Mouse (Mus musculus) right cerebral cortex, postnatal 36 days (tissue): Measurements from ENCODE around the gene Cacng7.

Experiments
- DNase-seq, 2 experiments: peaks; one replicate each; pipeline ENCODE4 v3.0.0; 2022; ENCODE audit warnings: low spot score in 2 of 2, mixed read lengths in 1 of 2

Cacng7 gene

DNA sequence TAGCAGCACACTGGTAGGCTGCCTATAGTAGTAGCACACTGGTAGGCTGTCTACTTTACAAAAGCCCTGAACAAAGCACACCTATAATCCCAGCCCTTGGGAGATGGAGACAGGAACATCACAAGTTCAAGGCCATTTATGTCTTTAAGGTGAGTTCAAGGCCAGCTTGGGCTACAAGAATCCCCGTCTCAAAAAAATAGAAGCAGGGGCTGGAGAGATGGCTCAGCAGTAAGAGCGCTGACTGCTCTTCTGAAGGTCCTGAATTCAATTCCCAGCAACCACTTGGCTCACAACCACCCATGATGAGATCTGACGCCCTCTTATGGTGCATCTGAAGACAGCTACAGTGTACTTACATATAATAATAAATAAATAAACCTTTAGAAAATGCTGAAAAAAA lies 12.5 kb downstream of the Cacng7 start:
- DNase-seq, result no peak

DNA sequence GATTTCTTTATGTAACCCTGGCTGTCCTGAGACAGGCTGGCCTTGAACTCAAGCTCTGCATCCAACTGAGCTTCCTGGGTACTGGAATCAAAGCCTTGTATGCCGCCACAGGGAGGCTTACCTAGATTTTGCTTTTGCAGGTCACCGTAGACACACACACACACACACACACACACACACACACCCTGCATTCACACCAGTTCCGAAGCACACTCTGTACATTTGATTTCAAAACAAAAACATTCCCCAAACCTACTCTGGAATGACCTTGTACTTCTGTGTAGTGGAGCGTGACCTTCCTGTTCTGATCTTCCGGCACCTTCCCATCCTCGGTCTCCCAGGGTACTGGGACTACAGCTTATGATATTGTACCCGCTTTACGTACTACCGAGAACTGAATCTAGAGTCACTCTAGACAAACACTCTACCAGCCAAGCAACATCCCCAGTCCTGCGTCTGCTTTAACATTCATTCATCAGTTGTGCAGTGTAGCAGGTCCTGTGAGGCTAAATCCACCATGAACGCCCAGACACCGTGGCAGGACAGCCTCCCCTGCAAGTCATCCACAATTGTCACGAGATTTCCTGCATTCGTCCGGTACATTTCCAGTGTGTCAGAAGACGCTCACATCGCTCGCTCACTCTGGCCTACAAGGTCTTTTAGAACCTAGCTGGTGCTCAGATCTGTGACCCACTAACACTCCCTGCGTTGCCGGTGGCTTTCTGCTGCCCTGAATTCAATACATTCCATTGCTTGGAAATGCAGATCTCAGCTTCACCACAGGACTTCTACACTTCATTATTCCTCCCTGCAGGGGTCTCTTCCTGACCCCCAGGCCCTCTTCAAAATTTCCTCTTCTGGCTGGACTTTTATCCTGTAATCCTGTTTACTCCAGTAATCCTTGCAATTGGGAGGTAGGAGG lies 14.9 kb downstream of the Cacng7 start:
- DNase-seq, result no peak

DNA sequence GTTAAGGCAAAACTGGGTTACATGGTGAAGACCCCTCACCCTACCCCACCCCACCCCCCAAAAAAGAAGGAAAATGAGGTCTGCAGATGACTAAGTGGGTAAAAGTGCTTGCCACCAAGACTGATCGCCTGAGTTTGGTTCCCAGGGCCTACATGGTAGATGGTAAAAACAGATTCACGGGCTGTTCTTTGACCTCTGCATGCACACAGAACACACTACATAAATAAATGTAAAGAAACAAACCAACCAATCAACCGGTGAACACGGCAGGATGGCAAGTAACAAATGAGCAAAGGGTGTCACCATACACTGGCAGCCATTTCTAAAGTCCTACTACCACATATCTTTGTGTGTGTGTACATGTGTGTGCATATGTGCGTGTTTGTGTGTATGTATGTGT lies 15.6 kb downstream of the Cacng7 start:
- DNase-seq, result no peak

DNA sequence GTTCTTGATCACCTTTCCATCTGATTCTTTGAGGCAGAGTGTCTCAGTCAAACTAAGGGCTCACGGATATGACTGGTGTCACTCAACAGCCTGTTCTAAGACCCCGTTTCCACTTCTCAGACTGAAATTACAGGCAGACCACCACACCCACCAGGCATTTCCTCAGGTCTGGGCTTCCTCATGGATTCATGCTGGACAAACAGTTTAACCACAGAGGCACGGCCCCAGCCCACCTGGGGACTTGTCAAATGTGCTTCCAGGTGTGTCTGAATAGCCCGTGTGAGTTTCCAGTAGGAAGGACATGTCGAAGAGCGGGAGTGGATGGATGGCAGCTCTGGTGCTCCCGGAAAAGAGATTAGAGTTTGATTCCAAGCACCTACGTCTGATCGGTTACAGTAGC lies 17.0 kb downstream of the Cacng7 start:
- no peak for DNase-seq

DNA sequence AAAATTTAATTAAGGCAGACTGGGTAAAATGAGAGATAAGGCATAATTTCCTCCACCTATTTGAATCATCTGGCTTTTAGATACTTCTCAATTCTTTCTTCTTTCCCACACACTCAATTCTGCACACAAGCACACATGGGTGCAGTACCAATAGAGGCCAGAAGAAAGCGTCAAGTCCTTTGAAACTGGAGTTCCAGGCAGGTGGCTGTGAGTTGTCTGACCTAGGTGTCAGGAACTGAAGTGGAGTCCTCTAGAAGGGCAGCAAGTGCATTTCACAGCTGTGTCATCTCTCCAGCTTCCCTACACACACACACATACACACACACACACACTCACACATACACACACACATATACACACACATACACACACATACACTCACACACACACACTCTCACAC lies 18.8 kb downstream of the Cacng7 start:
- no peak for DNase-seq

DNA sequence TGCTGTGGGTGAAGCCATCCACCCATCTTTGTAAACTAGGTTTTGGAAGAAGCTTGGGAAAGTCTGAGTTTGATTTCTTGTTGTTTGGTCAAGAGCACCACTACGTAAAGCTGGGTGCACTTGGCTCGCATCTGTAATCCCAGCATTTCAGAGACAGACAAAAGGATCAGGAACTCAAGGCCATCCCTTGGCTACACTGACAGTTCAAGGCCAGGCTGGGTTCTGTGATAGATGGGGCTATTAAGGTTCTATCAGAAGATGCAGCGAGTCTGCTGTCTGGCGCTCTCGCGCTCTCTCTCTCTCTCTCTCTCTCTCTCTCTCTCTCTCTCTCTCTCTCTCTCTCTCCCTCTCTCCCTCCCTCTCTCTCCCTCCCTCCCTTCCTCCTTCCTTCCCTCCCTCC lies 22.1 kb downstream of the Cacng7 start:
- no peak for DNase-seq

DNA sequence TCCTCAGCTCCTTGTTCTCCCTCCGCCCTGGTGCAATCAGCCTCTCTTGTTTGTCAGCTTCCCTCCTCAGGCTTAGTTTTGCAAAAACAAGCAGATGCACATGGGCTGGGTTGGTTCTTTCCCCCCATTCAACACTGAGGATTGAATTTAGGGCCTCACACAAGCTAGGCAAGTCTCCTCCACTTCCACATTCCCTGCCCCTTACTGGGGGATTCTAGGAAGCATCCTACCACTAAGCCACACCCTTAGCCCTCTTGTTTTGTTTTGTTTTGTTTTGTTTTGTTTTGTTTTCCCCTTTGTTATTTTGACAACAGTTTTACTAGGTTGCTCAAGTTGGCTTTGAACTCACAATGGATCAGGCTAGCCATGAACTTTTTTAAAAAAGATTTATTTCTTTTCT lies 27.9 kb downstream of the Cacng7 start:
- DNase-seq, result no peak

DNA sequence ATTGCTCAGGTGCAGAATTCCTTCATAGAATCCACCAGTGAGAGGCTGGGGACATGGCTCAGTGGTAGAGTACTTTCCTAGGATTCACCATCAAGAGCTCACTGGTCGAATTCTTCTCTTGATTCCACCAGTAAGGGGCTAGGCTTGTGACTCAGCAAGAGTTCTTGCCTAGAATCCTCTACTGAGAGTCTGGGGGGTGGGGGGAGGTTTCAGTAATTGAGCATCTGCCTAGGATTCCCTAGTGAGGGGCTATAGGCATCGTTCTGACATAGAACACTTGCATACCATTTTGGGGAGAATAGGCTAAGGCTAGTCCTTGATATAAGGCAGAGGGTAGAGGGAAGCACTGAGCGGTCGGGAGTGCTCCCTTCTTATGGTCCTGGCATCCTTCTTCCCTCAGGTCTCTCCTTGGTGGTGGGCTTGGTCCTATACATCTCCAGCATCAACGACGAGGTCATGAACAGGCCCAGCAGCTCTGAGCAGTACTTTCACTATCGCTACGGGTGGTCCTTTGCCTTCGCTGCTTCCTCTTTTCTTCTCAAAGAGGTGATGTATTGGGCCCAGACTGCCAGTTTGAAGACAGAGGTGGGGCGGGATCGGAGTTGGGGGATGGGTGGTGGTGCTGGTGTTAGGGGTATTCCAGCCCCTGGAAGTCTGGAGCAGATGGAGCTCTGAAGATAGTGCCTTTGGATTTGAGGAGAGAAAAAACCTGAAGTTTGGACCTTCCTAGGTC lies 33.0 kb downstream of the Cacng7 start:
- no peak for DNase-seq

DNA sequence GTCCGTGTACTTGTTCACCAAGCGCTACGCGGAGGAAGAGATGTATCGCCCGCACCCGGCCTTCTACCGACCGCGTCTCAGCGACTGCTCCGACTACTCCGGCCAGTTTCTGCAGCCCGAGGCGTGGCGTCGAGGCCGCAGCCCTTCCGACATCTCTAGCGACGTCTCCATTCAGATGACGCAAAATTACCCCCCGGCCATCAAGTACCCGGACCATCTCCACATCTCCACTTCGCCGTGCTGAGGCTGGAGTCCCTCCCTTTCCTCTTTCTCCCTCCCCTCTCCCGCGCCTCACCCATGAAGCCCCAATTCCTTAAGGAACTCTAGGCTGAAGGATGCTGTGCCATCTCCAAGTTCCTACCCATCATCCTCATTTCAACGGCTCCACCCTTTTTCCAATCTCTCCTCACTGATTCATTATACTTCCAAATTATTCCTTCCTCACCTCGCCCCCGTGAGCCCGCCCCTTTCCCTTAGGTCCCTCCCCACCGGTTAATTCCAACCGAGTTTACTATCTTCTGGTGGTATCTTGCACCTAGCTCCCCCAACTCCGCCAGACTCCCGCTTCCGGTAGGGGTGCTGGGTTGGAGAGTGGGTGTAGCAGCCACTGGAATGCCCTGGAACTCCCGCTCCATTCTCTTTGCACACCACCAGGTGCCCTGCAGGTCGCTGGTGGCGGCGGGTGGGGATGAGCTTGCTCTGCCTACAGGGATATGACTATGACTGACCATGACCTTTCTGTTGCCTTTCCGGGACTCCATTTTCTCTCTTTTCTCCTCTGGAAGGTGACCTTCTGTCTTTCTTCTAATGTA lies 34.2 kb downstream of the Cacng7 start:
- DNase-seq, result peak in 1 of 2 experiments; percentile 28

DNA sequence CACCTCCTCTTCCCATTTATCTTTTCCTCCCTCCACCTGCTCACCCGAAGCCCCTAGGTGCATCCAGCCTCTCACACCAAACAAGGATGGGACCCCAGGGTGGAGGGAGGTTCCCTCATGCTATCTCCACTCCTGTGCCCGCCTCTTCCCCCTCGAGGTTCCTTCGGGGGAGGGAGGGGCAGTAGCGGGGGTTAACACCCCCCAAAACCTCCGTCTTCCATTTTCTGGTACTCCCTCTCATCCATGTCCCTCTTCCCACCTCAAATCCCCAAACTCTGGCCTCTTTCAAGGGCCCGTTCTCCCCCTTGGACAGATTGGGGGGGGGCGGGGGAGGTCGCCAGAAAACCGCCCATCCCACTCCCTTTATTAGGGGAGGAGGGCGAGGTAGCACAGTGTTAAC lies 34.8 kb downstream of the Cacng7 start:
- DNase-seq, result no peak

DNA sequence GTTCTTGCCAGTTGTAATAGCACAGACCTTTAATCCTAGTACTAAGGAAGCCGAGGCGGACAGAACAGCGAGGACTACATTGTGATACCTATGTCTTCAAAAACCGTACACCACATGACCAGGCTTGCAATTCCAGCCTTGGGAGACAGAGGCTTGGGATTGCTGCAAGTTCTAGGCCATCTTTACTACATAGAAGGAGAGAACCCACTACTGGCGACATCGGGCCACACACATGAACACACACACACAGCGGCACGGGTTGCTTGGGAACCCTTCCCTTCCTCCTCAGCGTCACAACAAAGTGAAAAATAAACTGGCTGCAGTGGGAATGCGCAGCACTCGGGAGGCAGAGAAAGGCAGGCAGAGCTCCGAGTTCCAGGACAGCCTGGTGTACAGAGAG lies 35.6 kb downstream of the Cacng7 start:
- no peak for DNase-seq

DNA sequence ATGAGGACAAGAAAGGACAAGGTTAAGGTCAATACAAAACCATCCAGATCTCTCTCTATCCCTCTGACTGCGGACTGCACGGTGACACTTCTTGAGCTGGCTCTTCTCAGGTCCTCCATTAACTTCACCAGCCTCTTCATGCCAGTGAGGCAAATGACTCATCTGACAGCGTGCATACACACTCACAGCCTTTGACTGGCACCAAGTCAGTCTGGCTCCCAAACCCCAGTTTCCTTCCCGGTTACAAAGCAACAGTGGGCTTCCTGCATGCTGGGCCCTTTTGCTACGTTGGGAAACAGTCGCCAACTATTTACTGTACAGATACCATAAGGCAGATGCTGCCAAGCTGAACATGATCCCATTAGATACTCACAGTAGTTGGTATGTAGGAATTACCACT lies 36.4 kb downstream of the Cacng7 start:
- DNase-seq, result no peak

DNA sequence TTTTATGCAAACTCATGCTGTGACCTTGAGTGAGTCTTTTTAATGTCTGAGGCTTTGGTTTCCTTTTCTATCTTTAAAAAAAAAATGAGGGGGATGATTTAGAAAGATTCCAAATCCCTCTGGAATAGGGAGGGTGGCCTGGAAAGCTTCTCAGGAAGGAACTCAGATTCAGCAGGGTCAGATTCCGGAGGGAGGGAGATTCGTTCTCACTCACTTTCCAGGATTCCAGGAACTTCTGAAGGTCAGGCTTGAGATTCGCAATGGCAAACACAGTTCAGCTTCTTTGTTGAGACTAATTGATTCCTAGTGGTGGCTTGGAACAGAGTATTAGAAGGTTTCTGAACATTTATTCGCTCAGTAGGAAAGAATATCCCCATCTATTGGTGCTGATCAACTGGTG lies 37.7 kb downstream of the Cacng7 start:
- no peak for DNase-seq

DNA sequence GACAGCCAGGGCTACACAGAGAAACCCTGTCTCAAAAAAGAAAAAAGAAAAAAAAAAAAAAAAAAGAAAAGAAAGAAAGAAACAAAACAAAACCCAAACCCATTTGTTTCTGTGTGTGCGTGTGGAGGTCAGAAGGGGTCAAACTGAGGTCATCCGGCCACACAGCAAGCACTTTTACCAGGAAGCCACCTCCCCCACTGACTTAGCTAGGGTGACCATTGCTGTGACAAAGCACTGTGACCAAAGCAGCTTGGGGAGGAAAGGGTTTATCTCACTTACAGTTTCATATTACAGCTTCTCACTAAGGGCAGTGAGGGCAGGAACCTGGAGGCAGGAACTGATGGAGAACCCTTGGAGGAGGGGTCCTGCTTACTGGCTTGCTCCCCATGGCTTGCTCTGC lies 39.6 kb downstream of the Cacng7 start:
- no peak for DNase-seq

DNA sequence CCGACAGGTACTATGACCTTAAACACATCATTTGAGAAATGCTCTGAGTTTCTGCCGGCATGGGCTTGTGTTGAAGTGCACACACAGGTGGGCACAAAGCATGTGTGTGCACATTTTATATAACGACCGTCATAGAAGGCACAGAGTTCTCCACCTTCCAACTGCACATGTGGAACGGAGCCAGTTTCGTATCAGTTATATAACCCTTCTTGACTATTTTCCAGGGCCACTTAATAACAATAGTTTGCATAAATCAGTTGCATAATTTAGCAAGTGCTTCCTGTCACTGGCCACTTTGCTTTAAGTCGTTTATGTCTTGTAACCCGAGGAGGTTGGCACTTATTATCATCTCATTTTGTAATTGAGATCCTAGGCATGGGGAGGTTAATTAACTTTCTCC lies 41.0 kb downstream of the Cacng7 start:
- DNase-seq, result no peak

DNA sequence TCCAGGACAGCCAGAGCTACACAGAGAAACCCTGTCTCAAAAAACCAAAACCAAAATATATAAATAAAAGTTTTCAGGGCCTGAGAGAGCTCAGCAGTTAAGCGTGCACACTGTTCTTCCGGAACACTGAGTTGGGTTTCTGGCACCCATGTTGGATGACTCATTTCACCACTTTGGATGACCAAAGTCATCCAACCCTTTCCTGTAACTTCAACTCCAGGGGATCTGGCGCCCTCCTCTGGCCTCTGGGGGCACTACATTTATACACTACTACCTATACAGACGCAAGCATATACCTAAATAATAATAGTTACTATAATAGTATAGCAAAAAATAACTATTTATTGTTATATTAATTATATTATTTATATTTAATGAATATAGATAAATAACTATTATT lies 44.1 kb downstream of the Cacng7 start:
- no peak for DNase-seq

DNA sequence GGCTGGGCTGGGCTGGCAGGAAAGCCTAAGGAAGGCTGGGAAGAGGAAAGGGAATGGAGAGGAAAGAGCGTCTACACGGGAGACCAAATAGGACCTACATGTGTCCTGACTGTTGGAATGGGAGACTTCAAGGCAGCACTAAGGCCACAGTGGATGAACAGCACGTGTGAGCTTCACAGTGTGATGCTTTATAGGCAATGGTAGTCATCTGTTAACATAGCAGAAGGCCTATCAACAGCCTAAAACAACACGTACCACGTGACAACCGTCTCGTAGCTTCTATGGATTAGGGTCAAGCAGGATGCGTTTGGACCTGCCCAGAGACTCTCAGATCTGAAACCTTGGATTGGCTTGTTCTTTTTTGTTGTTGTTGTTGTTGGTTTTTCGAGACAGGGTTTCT lies 49.4 kb downstream of the Cacng7 start:
- DNase-seq, result no peak

DNA sequence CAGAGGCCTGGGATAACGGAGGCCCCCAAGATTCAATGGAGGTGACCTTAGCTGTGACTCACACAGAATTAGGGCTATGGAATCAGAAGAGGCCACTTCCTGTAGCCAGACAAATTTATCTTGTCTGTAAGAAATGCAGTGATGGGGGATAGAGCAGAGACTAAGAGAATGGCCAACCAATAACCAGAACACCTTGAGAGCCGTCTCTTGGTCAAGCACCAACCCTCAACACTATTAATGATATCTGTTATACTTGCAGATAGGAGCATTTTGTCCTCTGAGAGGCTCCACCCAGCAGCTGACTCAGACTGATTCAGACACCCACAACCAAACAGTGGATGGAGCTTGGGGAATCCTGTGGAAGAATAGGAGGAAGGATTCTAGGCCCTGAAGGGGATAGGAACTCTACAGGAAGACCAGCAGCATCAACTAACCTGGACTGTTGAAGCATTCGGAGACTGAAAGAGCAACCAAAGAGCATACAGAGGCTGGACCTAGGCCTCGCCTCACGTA lies 52.1 kb downstream of the Cacng7 start:
- DNase-seq, result no peak

DNA sequence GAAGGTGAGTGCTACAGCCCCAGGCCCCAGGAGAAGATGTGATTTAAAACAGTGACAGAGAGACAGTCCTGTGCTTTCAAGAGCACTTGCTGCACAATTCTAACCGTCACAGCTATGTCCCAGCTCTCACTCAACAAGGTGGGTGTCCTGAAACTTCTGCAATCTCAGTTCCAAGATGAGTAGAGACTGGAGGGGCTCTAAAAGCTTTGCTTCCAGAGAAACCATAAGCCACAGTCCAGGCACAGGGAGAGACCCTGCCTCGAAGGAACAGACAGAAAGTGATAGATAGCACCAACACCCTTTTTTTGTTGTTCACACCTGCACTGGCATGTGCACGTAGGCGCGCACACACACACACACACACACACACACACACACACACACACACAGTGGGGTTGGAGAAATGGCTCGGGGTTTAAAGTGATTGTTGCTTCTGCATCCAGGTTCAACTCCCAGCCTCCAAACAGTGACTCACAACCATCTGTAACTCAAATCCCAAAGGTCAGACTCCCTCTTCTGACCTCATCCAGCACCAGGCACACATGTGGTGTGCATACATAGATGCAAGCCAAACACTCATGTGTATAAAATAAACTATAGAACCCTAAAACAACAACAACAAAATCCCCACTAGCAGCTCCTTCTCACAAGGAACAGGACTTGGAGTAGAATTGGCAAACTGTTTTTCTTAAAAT lies 53.4 kb downstream of the Cacng7 start:
- no peak for DNase-seq

DNA sequence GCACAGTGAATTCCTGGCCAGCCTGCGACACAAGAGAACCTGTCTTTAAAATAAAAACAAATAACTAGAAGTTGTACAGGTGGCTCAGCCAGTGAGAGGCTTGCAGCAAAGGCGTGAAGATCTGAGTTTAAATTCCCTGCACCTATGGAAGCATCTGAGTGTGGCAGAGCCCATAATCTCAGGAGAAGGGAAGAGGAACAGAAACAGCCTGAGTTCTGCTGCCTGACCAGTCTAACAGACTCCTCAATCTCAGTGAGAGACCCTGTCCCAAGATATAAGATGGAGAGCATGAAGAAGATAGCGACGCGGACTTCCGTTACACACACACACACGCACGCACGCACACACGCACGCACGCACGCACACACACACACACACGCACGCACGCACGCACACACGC lies 55.0 kb downstream of the Cacng7 start:
- DNase-seq, result no peak

DNA sequence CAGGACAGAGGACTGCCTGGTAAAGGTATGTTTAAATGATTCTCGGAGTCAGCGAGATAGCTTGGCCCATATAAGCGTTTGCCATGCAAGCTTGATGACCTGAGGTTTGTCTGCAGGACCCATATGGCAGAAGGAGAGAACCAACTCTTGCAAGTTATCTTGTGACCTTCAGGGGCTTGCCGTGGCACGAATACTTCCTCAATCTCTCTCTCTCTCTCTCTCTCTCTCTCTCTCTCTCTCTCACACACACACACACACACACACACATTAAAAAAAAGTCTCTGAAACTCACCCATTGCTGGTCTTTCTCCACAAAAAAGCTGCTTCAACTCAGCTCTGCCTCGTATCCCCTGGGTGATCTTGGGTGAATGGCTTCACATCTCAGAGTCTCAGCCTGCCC lies 56.1 kb downstream of the Cacng7 start:
- no peak for DNase-seq
